Mouse (Mus musculus) erythroid progenitor cell, adult 5-6 weeks (primary cell): ENCODE measurements around the gene Ppp1r3d. TPM values are rescaled to one million over a fixed set of nuclear protein-coding genes. Genes with fewer than 3 reads are reported as not detected.

Source experiments
- ATAC-seq: replicated peaks from 2 replicates; pipeline ENCODE4 v1.8.0; 2016; ENCODE audit warnings: moderate number of reproducible peaks, mild to moderate bottlenecking, moderate TSS enrichment, inconsistent platforms; ENCODE audit not compliant: poor library complexity, low FRiP score, severe bottlenecking
- total RNA-seq, 2 experiments: library from RNA; stranded (forward) in 1 of 2; stranded (reverse) in 1 of 2; fragments of 150-400 nt in 1 of 2; fragments of 186-747, 209-891 nt in 1 of 2; gene quantifications; 2 replicates each; pipeline versions ENCODE4 v1.2.3 to v1.2.4; 2015 to 2017; ENCODE audit warnings: low replicate concordance in 2 of 2

The Ppp1r3d gene
- total RNA-seq, 2 experiments from 2014 or later: 0.45 to 2.1 TPM

DNA sequence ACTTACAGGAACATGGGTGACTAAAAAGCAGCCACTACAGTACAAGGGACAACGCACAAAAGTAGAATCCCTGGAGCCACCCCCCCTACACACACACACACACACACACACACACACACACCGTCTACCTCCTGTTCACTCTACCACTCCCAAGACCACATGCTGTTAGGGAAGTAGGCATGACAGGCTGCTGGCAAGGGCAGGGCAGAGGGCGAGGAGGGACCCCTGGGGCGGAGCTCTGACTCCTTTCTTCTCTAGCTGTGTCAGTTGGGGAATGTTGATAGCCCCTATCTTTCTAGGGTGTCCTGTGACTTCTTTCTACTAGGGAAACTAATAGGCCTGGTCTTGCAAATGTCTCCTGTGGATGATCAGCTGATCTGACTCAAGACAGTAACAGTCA is 2.7 kb upstream of the Ppp1r3d start:
- ATAC-seq: no peak

DNA sequence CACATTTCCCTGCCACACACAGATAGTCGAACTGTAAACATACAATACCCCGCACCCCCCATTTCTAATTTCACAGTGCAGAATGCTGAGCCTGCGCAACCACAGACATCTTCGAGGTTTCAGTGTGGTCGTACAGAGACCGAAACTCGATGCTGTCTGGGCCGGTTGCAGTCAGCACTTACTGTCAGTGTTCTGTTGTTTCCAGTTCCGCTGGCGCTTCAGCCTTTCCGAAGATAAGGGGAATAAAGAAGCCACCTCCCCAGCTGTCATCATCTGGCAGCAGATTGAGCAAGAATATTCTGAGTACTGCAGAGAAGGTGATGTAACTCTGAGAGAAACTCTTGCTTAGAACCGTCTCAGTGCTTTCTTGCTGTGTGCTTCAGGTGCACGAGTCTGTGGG is 2.2 kb upstream of the Ppp1r3d start:
- no peak for ATAC-seq

DNA sequence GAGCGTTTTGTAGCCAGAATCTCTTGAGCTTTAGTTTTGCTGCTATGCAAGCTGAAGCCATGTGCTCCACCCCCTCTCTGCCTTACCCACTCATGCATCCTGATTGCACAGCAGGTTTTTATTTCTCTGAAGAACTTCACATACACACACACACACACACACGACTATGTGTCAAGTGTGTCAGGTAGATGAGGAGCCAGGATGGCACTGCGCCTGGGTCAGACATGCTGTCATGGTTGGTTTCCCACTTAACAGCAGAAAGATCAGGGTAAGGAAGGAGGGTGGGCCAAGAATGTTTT is 827 bp upstream of the Ppp1r3d start:
- ATAC-seq: no peak

GRCm38 (mm10) chr2:178413481-178414260 is 601 bp downstream of the Ppp1r3d start:
- ATAC-seq: no peak

- no peak for ATAC-seq
Observed at GRCm38 (mm10) chr2:178413081-178413480, 1.2 kb downstream of the Ppp1r3d start.

DNA sequence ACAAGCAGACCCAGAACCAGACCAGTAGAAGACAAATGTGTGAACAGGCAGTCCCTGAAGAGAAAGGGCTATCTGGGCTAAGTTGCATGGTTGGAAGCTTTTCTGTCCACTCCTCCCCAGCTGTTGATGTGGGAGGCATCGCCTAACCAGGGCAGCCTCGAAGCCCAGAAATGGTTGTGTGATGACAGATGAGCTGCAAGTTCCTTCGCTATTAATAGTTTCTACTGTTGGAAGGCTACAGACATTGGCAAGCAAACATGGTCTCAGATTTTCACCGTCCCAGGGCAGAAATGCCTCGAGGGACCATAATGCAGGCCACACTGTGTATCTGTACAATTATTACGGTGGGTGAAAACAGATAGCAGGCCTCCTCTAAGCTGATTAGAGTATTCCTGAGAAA is 1.7 kb downstream of the Ppp1r3d start:
- no peak for ATAC-seq

GRCm38 (mm10) chr2:178410286-178410685 is 4.0 kb downstream of the Ppp1r3d start:
- ATAC-seq: no peak

DNA sequence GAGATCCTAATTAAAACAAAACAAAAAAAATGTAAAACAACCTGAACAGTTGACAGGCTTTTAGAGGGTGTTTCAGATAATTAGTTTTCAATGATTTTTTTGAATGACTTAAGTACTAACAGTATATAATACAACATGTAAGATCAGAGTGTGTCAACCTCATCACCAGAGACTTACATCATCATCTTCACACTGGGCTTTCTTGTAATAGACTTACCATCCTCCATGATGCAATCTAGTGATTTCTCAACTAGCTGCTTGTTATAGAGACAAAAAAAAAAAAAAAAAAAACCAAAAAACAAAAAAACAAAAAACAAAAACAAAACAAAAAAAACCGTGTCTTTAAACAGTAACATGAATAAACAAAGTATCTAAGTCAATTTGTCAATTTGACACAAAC is 5.2 kb downstream of the Ppp1r3d start:
- no peak for ATAC-seq

GRCm38 (mm10) chr2:178407053-178407815 is 7.0 kb downstream of the Ppp1r3d start, which contains the start of gene Sycp2:
Gene Sycp2 (minus strand): TSS chr2:178407685.
- no peak; the same call in 1 of the 2 replicates for ATAC-seq

Other genes with a start within 250 kb of the Ppp1r3d start
- 6.3 TPM in 1 of 2 replicates, not detected in the other for gene Sycp2, start 6.8 kb downstream of the Ppp1r3d start, total RNA-seq (2015; ENCODE audit: low replicate concordance)
- 2.9 TPM in 1 of 2 replicates, not detected in the other for gene Sycp2, start 6.8 kb downstream of the Ppp1r3d start, total RNA-seq (2017; ENCODE audit: low replicate concordance)
- 1.1 and 1.7 TPM in 2 replicates for gene Fam217b, start 52 bp upstream of the Ppp1r3d start, total RNA-seq (2015; ENCODE audit: low replicate concordance)
- 0.76 and 1.4 TPM in 2 replicates for gene Fam217b, start 52 bp upstream of the Ppp1r3d start, total RNA-seq (2017; ENCODE audit: low replicate concordance)
- gene Cdh26, start 16.1 kb upstream of the Ppp1r3d start, total RNA-seq (2015; ENCODE audit: low replicate concordance): not detected in 2 replicates
- gene Cdh26, start 16.1 kb upstream of the Ppp1r3d start, total RNA-seq (2017; ENCODE audit: low replicate concordance): not detected in 2 replicates